Mouse (Mus musculus) ES-Bruce4 (cell line): ENCODE data around the gene Spata9. TPM values are rescaled to one million over a fixed set of nuclear protein-coding genes. Genes with fewer than 3 reads are reported as not detected.

Experiments used
- H3K27ac ChIP-seq: 2 replicates; pipeline ENCODE4 v1.5.1; 2012; ENCODE audit warnings: low read length, inconsistent platforms; ENCODE audit not compliant: insufficient read depth
- H3K27me3 ChIP-seq: 2 replicates; pipeline ENCODE4 v1.6.1; 2012; ENCODE audit warnings: mild to moderate bottlenecking, low read length, inconsistent platforms; ENCODE audit not compliant: control insufficient read depth, poor library complexity, insufficient read depth, severe bottlenecking
- H3K36me3 ChIP-seq: 2 replicates; pipeline ENCODE4 v1.6.1; 2012; ENCODE audit warnings: inconsistent platforms, mild to moderate bottlenecking, low read length, moderate library complexity; ENCODE audit not compliant: control insufficient read depth, poor library complexity, insufficient read depth, severe bottlenecking
- H3K4me1 ChIP-seq: one replicate; pipeline ENCODE4 v1.8.1; 2011; ENCODE audit warnings: low read length; ENCODE audit not compliant: control insufficient read depth, insufficient read depth
- H3K4me3 ChIP-seq: 2 replicates; pipeline ENCODE4 v1.5.1; 2011; ENCODE audit warnings: low read depth, mild to moderate bottlenecking, low read length
- H3K9ac ChIP-seq: 2 replicates; pipeline ENCODE4 v1.6.1; 2012; ENCODE audit warnings: low read depth, mild to moderate bottlenecking, inconsistent platforms; ENCODE audit not compliant: poor library complexity, severe bottlenecking
- H3K9me3 ChIP-seq: replicated peaks from 2 replicates; pipeline ENCODE4 v1.6.1; 2012; ENCODE audit warnings: mild to moderate bottlenecking, low read length, inconsistent platforms; ENCODE audit not compliant: control insufficient read depth, poor library complexity, insufficient read depth, severe bottlenecking
- CTCF ChIP-seq: IDR thresholded peaks from one replicate; pipeline ENCODE4 v1.8.1; 2011; ENCODE audit warnings: low read depth, low read length
- EP300 ChIP-seq: IDR thresholded peaks from 2 replicates; pipeline ENCODE4 v1.6.1; 2011; ENCODE audit warnings: low read depth, low read length; ENCODE audit not compliant: insufficient read depth
- POLR2A ChIP-seq: IDR thresholded peaks from one replicate; pipeline ENCODE4 v1.8.1; 2011; ENCODE audit warnings: low read length; ENCODE audit not compliant: insufficient read depth
- polyA plus RNA-seq: library from polyadenylated mRNA; stranded (reverse); fragments of >200 nt; gene quantifications from 2 replicates; pipeline ENCODE4 v1.2.4, GENCODE M21; 2011; ENCODE audit warnings: low read depth; ENCODE audit not compliant: missing spikeins, insufficient read depth, insufficient read length

Gene Spata9
- polyA plus RNA-seq, 1 experiment = not detected

GRCm38 (mm10) chr13:75975629-75976028, 8.7 kb downstream of the Spata9 start:
- no peaks in the 10 kb centered on the region for H3K9me3 ChIP-seq
- H3K4me3 ChIP-seq = no peak overlapping the region
- TF ChIP-seq EP300 = no peak
- no peak for TF ChIP-seq POLR2A
- TF ChIP-seq CTCF = no peak
- no peak overlapping the region for H3K9ac ChIP-seq
- no peak overlapping the region for H3K27ac ChIP-seq
- no peaks in the 10 kb centered on the region for H3K36me3 ChIP-seq
- H3K27me3 ChIP-seq = no peaks in the 10 kb centered on the region
- no peaks in the 10 kb centered on the region for H3K4me1 ChIP-seq

- Histone ChIP-seq H3K27me3 (no peaks in the 10 kb centered on the region), H3K9ac (no peak overlapping the region), H3K36me3 (no peaks in the 10 kb centered on the region), H3K4me3 (no peak overlapping the region), H3K27ac (no peak overlapping the region), H3K9me3 (no peaks in the 10 kb centered on the region), H3K4me1 (no peaks in the 10 kb centered on the region)
- TF ChIP-seq CTCF (no peak), EP300 (no peak), POLR2A (no peak)
Observed at GRCm38 (mm10) chr13:75976218-75976617, 9.3 kb downstream of the Spata9 start.

- no peaks in the 10 kb centered on the region for H3K27me3 ChIP-seq
- no peak overlapping the region for H3K27ac ChIP-seq
- no peak overlapping the region for H3K9ac ChIP-seq
- no peak overlapping the region for H3K4me3 ChIP-seq
- TF ChIP-seq EP300 (no peak), CTCF (no peak), POLR2A (no peak)
- H3K4me1 ChIP-seq = no peaks in the 10 kb centered on the region
- no peaks in the 10 kb centered on the region for H3K9me3 ChIP-seq
- no peaks in the 10 kb centered on the region for H3K36me3 ChIP-seq
Observed at GRCm38 (mm10) chr13:75976649-75977048, 9.7 kb downstream of the Spata9 start.

- no peaks in the 10 kb centered on the region for H3K9me3 ChIP-seq
- no peak overlapping the region for H3K4me3 ChIP-seq
- no peaks in the 10 kb centered on the region for H3K27me3 ChIP-seq
- no peak overlapping the region for H3K27ac ChIP-seq
- H3K36me3 ChIP-seq = no peaks in the 10 kb centered on the region
- no peak for TF ChIP-seq EP300
- TF ChIP-seq CTCF = peak; percentile 3
- no peak for TF ChIP-seq POLR2A
- H3K9ac ChIP-seq = no peak overlapping the region
- H3K4me1 ChIP-seq = no peaks in the 10 kb centered on the region
Observed at GRCm38 (mm10) chr13:75981901-75982300, 15.0 kb downstream of the Spata9 start.

- H3K9ac ChIP-seq = no peak overlapping the region
- H3K4me1 ChIP-seq = no peaks in the 10 kb centered on the region
- H3K9me3 ChIP-seq = no peaks in the 10 kb centered on the region
- no peaks in the 10 kb centered on the region for H3K27me3 ChIP-seq
- no peaks in the 10 kb centered on the region for H3K36me3 ChIP-seq
- no peak overlapping the region for H3K4me3 ChIP-seq
- TF ChIP-seq POLR2A (no peak), CTCF (no peak), EP300 (no peak)
- H3K27ac ChIP-seq = no peak overlapping the region
Observed at GRCm38 (mm10) chr13:75988096-75988495, 21.1 kb downstream of the Spata9 start.

- H3K4me1 ChIP-seq = no peaks in the 10 kb centered on the region
- H3K36me3 ChIP-seq = no peaks in the 10 kb centered on the region
- TF ChIP-seq CTCF (no peak), POLR2A (no peak), EP300 (no peak)
- H3K9ac ChIP-seq = no peak overlapping the region
- no peak overlapping the region for H3K27ac ChIP-seq
- no peak overlapping the region for H3K4me3 ChIP-seq
- H3K9me3 ChIP-seq = no peaks in the 10 kb centered on the region
- no peaks in the 10 kb centered on the region for H3K27me3 ChIP-seq
Observed at GRCm38 (mm10) chr13:75992169-75993028, 25.4 kb downstream of the Spata9 start.
